Mouse (Mus musculus) megakaryocyte, embryonic 14.5 days (primary cell): Measurements from ENCODE around the gene Adap1. TPM values are rescaled to one million over a fixed set of nuclear protein-coding genes. Genes with fewer than 3 reads are reported as not detected.

Experiments
- H3K27me3 ChIP-seq: replicated peaks from 2 replicates; pipeline ENCODE3; 2012; ENCODE audit warnings: inconsistent platforms
- H3K36me3 ChIP-seq: replicated peaks from 2 replicates; pipeline ENCODE3; 2012; ENCODE audit warnings: low read length, inconsistent platforms, mixed read lengths
- H3K4me1 ChIP-seq: 2 replicates; pipeline ENCODE4 v1.6.1; 2012; ENCODE audit warnings: inconsistent platforms
- H3K4me3 ChIP-seq: replicated peaks from 2 replicates; pipeline ENCODE3; 2012; ENCODE audit warnings: moderate library complexity, mild to moderate bottlenecking, inconsistent platforms
- H3K9me3 ChIP-seq: 2 replicates; pipeline ENCODE4 v1.6.1; 2012; ENCODE audit warnings: inconsistent platforms
- FLI1 ChIP-seq: IDR thresholded peaks from 2 replicates; pipeline ENCODE4 v1.6.1; 2012; ENCODE audit warnings: low read length, inconsistent platforms, mixed read lengths
- GATA1 ChIP-seq: IDR thresholded peaks from 3 replicates; pipeline ENCODE4 v1.6.1; 2012; ENCODE audit warnings: mixed read lengths, low read length, inconsistent platforms, borderline replicate concordance
- polyA plus RNA-seq: library from polyadenylated mRNA; stranded (reverse); fragments of >175 nt; gene quantifications from 2 replicates; pipeline ENCODE4 v1.2.3, GENCODE M21; 2012; ENCODE audit warnings: low replicate concordance; ENCODE audit not compliant: insufficient read depth

Gene Adap1
- polyA plus RNA-seq, 1 experiment: 59.2 TPM

- H3K4me3 ChIP-seq: peak overlapping the region; percentile 97
- TF ChIP-seq GATA1 (no peak), FLI1 (no peak)
- no peaks in the 10 kb centered on the region for H3K9me3 ChIP-seq
- peaks cover 14% of the 10 kb centered on the region for H3K36me3 ChIP-seq
- peaks cover 58% of the 10 kb centered on the region for H3K4me1 ChIP-seq
- peaks cover 9% of the 10 kb centered on the region for H3K27me3 ChIP-seq
Observed at GRCm38 (mm10) chr5:139326111-139326696, 782 bp upstream of the Adap1 start.

GRCm38 (mm10) chr5:139324691-139325394 is 579 bp downstream of the Adap1 start:
- Histone ChIP-seq H3K4me1 (peaks cover 71% of the 10 kb centered on the region), H3K36me3 (peaks cover 28% of the 10 kb centered on the region), H3K4me3 (peak overlapping the region; percentile 97), H3K27me3 (peaks cover 5% of the 10 kb centered on the region), H3K9me3 (no peaks in the 10 kb centered on the region)
- no peak for TF ChIP-seq GATA1
- no peak for TF ChIP-seq FLI1

- TF ChIP-seq GATA1 (no peak), FLI1 (no peak)
- H3K4me3 ChIP-seq: peak overlapping the region; percentile 97
- H3K4me1 ChIP-seq: peaks cover 76% of the 10 kb centered on the region
- H3K9me3 ChIP-seq: no peaks in the 10 kb centered on the region
- H3K36me3 ChIP-seq: peaks cover 33% of the 10 kb centered on the region
- H3K27me3 ChIP-seq: no peaks in the 10 kb centered on the region
Observed at GRCm38 (mm10) chr5:139324045-139324491, 1.4 kb downstream of the Adap1 start.

- Histone ChIP-seq H3K9me3 (no peaks in the 10 kb centered on the region), H3K36me3 (peaks cover 40% of the 10 kb centered on the region), H3K4me3 (peak overlapping the region; percentile 97), H3K4me1 (peaks cover 79% of the 10 kb centered on the region), H3K27me3 (no peaks in the 10 kb centered on the region)
- TF ChIP-seq GATA1: no peak
- TF ChIP-seq FLI1: no peak
Observed at GRCm38 (mm10) chr5:139323260-139323924, 2.0 kb downstream of the Adap1 start.

GRCm38 (mm10) chr5:139321331-139321730 is 4.1 kb downstream of the Adap1 start:
- H3K27me3 ChIP-seq: no peaks in the 10 kb centered on the region
- H3K4me3 ChIP-seq: no peak overlapping the region
- peaks cover 57% of the 10 kb centered on the region for H3K36me3 ChIP-seq
- no peak for TF ChIP-seq GATA1
- no peak for TF ChIP-seq FLI1
- no peaks in the 10 kb centered on the region for H3K9me3 ChIP-seq
- H3K4me1 ChIP-seq: peaks cover 80% of the 10 kb centered on the region

GRCm38 (mm10) chr5:139320424-139320823 is 5.0 kb downstream of the Adap1 start:
- Histone ChIP-seq H3K4me3 (no peak overlapping the region), H3K27me3 (no peaks in the 10 kb centered on the region), H3K36me3 (peaks cover 60% of the 10 kb centered on the region), H3K9me3 (no peaks in the 10 kb centered on the region), H3K4me1 (peaks cover 77% of the 10 kb centered on the region)
- no peak for TF ChIP-seq GATA1
- no peak for TF ChIP-seq FLI1

GRCm38 (mm10) chr5:139317751-139318504 is 7.5 kb downstream of the Adap1 start:
- Histone ChIP-seq H3K36me3 (peaks cover 77% of the 10 kb centered on the region), H3K4me1 (peaks cover 74% of the 10 kb centered on the region), H3K9me3 (no peaks in the 10 kb centered on the region), H3K27me3 (no peaks in the 10 kb centered on the region), H3K4me3 (no peak overlapping the region)
- TF ChIP-seq FLI1: no peak
- TF ChIP-seq GATA1: no peak

- no peak overlapping the region for H3K4me3 ChIP-seq
- H3K27me3 ChIP-seq: no peaks in the 10 kb centered on the region
- peaks cover 75% of the 10 kb centered on the region for H3K36me3 ChIP-seq
- no peaks in the 10 kb centered on the region for H3K9me3 ChIP-seq
- no peak for TF ChIP-seq GATA1
- peaks cover 71% of the 10 kb centered on the region for H3K4me1 ChIP-seq
Observed at GRCm38 (mm10) chr5:139316982-139317675, 8.3 kb downstream of the Adap1 start.

- no peak for TF ChIP-seq FLI1
- TF ChIP-seq GATA1: no peak
- Histone ChIP-seq H3K36me3 (peaks cover 70% of the 10 kb centered on the region), H3K4me1 (peaks cover 77% of the 10 kb centered on the region), H3K4me3 (no peak overlapping the region), H3K27me3 (no peaks in the 10 kb centered on the region), H3K9me3 (no peaks in the 10 kb centered on the region)
Observed at GRCm38 (mm10) chr5:139314941-139315642, 10.3 kb downstream of the Adap1 start.
